Mouse (Mus musculus) retina, postnatal 1 day (tissue): ENCODE measurements around the gene Wdr19.

Experiments
- DNase-seq: peaks from one replicate; pipeline ENCODE4 v3.0.0-alpha.2; 2012

The Wdr19 gene

GRCm38 (mm10) chr5:65300121-65300520 is 100.6 kb downstream of the Wdr19 start:
- no peak for DNase-seq

GRCm38 (mm10) chr5:65305516-65305915 is 106.0 kb downstream of the Wdr19 start:
- DNase-seq, result peak; percentile 4

- DNase-seq, result no peak
Measured at GRCm38 (mm10) chr5:65308208-65308607, 108.7 kb downstream of the Wdr19 start.

GRCm38 (mm10) chr5:65308866-65309265 is 109.4 kb downstream of the Wdr19 start:
- no peak for DNase-seq
